Mouse (Mus musculus) left cerebral cortex, adult 2 months (tissue): ENCODE data around the gene Hoxa1. TPM values are rescaled to one million over a fixed set of nuclear protein-coding genes. Genes with fewer than 3 reads are reported as not detected.

ENCODE experiments used
- DNase-seq, 2 experiments: peaks; one replicate each; pipeline ENCODE4 v3.0.0; 2021 to 2022; ENCODE audit warnings: low spot score in 2 of 2, mixed read lengths in 1 of 2; ENCODE audit errors: extremely low spot score in 1 of 2
- H3K27ac ChIP-seq: fragments of 200-600 bp; 2 replicates; pipeline ENCODE4 v1.8.1; 2022
- H3K4me3 ChIP-seq: fragments of 200-600 bp; 2 replicates; pipeline ENCODE4 v1.8.1; 2022
- CTCF ChIP-seq: fragments of 200-600 bp; IDR thresholded peaks from 2 replicates; pipeline ENCODE4 v1.8.1; 2022; ENCODE audit warnings: antibody characterized with exemption, mild to moderate bottlenecking, moderate library complexity
- intact Hi-C: fragments of 180-260 bp; cut with DNase I; formaldehyde crosslinking; loops from one replicate; pipeline ENCODE4 v1.15.1; 2025
- total RNA-seq, 2 experiments: library from RNA; stranded (reverse); gene quantifications; 2 replicates each; pipeline ENCODE4 v1.2.3; 2021

Hoxa1 gene
- total RNA-seq, 2 experiments from 2014 or later = not detected

DNA sequence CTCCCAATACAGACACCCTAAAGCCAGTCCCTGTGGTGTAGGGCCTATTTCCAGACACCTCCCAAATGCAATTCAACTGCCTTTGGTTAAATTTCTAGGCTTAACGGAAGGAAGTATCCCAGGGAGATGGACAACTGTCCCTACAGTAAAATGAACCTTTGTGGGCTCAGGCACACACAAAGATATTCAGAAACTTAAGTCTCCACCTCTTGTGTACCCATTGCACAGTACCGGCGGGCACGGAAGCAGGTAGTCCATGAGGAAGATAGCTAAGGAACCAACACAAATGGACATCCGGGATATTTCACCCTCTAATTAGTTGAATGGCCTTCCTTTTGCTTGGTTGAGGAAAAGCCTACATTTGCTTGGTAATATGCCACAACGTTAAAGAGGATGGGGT, 18.3 kb upstream of the Hoxa1 start:
- Histone ChIP-seq H3K4me3 (no peak overlapping the region), H3K27ac (no peak overlapping the region)
- no peak for DNase-seq
- intact Hi-C loops = no loop called here
- no peak for TF ChIP-seq CTCF

GRCm38 (mm10) chr6:52175864-52176263, 17.7 kb upstream of the Hoxa1 start:
- DNase-seq = no peak
- intact Hi-C loops = no loop called here
- H3K4me3 ChIP-seq = no peak overlapping the region
- H3K27ac ChIP-seq = no peak overlapping the region
- no peak for TF ChIP-seq CTCF

- Histone ChIP-seq H3K27ac (no peak overlapping the region), H3K4me3 (no peak overlapping the region)
- no peak for DNase-seq
- intact Hi-C loops = no loop called here
- no peak for TF ChIP-seq CTCF
These were observed 17.0 kb upstream of the Hoxa1 start for GRCm38 (mm10) chr6:52174968-52175751.

- Histone ChIP-seq H3K4me3 (no peak overlapping the region), H3K27ac (no peak overlapping the region)
- no peak for TF ChIP-seq CTCF
- intact Hi-C loops = no loop called here
- no peak for DNase-seq
These were observed 15.5 kb upstream of the Hoxa1 start for GRCm38 (mm10) chr6:52173648-52174047.

DNA sequence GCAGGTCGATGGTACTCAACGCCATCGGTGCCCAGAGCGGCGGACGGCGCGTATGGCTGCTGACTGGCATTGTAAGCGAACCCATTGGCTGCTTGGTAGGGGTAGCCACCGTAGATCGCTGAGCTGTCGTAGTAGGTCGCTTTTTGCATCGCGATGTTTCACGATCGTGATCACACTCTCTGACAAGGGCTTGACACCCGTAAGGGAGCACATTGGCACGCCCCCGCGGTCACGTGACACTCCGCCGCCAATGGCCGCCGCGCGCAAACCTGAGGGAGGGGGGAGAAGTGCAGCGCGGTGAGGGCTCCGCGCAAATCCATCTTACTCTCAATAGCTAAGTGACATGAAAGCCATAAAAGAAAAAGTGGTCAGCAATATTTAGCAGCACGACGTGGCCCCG, 14.4 kb upstream of the Hoxa1 start:
- no peak for TF ChIP-seq CTCF
- intact Hi-C loops = no loop called here
- DNase-seq = no peak
- H3K27ac ChIP-seq = no peak overlapping the region
- no peak overlapping the region for H3K4me3 ChIP-seq

DNA sequence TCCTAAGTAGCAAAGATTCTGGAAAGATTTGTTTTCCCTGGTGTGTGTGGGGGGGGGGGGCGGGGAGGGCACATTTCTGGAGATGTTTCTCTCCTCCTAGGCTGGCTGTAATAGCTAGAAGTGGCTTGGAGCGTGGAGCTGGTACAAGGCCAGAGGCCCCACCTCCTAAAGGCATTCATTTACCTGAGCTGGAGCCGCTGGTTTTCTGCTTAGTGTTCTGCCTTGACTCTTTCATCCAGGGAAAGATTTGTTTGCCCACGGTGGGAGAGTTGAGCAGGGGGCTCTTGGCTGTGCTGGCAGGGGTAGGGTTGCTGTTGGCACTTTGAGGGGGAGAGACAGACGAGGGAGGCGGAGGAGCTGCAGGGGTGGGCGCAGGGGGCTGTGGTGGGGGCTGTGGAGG, 13.8 kb upstream of the Hoxa1 start:
- Histone ChIP-seq H3K27ac (no peak overlapping the region), H3K4me3 (no peak overlapping the region)
- no peak for TF ChIP-seq CTCF
- DNase-seq = no peak
- intact Hi-C loops = no loop called here

DNA sequence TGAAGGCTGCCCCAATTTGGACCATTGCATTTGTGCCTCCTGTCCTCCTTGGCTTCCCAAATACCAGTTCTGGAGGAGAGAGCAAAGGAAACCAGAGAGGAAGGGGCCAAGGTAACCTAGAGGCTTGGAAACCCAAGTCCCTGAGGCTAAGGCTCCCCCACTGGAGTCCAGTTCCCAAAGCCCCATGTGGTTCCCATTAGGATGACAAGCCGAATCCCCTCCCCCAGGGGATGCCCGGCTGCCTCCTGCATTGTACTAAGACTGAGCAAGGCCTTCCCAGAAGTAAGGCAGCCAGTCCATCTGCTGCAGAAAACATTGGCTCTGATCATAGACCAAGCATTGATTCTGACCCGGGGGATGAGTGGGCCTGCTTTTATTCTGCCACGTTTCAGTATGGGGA, 13.2 kb upstream of the Hoxa1 start:
- no peak for TF ChIP-seq CTCF
- Histone ChIP-seq H3K27ac (no peak overlapping the region), H3K4me3 (no peak overlapping the region)
- intact Hi-C loops = no loop called here
- no peak for DNase-seq

GRCm38 (mm10) chr6:52170898-52171223, 12.7 kb upstream of the Hoxa1 start:
- intact Hi-C loops = no loop called here
- no peak overlapping the region for H3K4me3 ChIP-seq
- no peak for DNase-seq
- H3K27ac ChIP-seq = no peak overlapping the region
- no peak for TF ChIP-seq CTCF

GRCm38 (mm10) chr6:52170166-52170897, 12.2 kb upstream of the Hoxa1 start:
- no peak for TF ChIP-seq CTCF
- Histone ChIP-seq H3K27ac (no peak overlapping the region), H3K4me3 (no peak overlapping the region)
- no peak for DNase-seq
- intact Hi-C loops = no loop called here

DNA sequence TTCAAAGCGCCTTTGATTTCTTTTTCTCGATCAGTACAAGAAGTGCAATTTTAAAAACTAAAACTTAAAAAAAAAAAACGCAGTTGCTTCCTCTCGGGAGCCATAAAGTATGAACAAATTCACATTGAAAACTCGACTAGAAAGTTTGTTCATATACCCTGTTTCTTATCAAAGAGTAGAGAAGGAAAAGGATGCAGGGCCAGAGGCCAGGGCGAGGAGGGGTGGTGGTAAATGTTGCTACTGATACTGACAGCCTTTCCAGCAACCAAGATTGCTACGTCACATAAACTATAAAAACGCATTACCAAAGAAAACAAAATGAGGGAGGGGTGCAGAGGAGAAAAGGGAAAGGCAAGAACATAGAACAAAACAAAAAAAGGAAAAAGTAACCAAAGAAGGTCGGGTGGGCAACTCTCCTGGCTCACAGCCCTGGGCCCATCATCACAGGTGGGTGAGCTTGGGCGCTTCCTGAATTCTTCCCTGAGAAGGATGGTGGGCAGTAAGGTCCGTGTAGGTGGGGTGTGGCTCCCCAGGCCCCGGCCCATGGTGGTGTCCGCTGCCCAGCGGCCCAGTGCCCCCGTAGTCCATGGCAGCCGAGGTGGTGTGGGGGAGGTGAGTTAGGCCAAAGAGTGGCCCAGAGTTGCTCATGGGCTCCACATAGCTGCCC, 11.5 kb upstream of the Hoxa1 start:
- TF ChIP-seq CTCF = no peak
- Histone ChIP-seq H3K4me3 (no peak overlapping the region), H3K27ac (no peak overlapping the region)
- DNase-seq = no peak
- intact Hi-C loops = loop anchor here (5.0 kb wide), 1 partner anchor 992 kb away; no protein-coding TSS in a partner anchor

DNA sequence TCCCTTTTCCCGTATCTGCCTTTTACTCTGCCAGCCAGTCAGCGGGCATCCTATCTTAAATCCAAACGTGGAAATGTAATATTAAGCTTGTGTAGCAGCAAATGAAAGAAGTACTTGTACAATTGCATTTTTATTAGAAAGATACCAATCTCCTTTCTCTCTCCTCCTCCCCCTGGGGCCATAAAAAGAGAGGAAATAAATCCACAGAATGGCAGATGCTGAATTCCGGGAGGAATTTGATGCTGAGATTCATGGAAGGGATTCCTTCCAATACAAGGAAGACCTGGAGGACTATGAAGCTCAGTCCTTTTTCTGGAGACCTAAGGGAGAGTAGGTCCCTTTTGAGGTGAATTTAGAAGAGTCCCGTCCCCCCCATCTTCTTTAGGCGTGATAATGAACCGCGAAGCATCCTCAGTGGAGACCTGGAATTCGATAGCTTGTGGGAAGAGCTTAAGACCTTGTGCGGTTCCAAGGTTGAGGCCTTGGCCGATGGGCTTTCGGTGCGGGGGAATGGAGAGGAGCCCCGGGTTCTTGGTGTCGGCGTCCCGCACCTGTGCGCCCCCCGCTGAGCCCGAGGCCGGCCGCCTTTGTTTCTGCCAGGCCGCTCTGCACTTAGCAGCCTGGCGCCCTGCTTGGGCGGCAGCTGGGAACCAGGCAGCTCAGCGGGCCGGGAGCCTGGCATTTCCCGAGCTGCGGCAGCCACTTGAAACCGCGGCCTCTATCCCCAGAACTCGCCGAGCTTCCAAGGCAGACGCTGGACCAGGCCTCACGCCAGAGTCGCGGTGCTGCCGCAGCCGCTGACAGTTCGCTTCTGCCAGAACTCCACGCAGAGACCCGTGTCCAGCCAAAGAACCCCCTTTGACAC, 10.3 kb upstream of the Hoxa1 start:
- DNase-seq = no peak
- no peak overlapping the region for H3K27ac ChIP-seq
- no peak for TF ChIP-seq CTCF
- H3K4me3 ChIP-seq = no peak overlapping the region
- intact Hi-C loops = loop anchor here (5.0 kb wide), 1 partner anchor 991 kb away; no protein-coding TSS in a partner anchor
